Mouse (Mus musculus) kidney, postnatal 0 days (tissue): ENCODE data around the gene Tmcc3. TPM values are rescaled to one million over a fixed set of nuclear protein-coding genes. Genes with fewer than 3 reads are reported as not detected.

Experiments
- ATAC-seq: fragments of 200-750 bp; cut with Nextera tagmentation; replicated peaks from 2 replicates; pipeline ENCODE4 v1.8.0; 2017; ENCODE audit warnings: low read depth, moderate number of reproducible peaks, moderate TSS enrichment, moderate library complexity; ENCODE audit not compliant: low FRiP score
- DNase-seq: peaks from one replicate; pipeline ENCODE4 v3.0.0-alpha.2; 2016; ENCODE audit warnings: low spot score
- H3K27ac ChIP-seq: fragments of 300-500 bp; sonication (generic); 2 replicates; pipeline ENCODE4 v1.5.1; 2014; ENCODE audit warnings: mild to moderate bottlenecking
- H3K27me3 ChIP-seq: fragments of 300-500 bp; sonication (generic); 2 replicates; pipeline ENCODE4 v1.6.1; 2014; ENCODE audit warnings: low read length, mixed read lengths; ENCODE audit not compliant: insufficient read depth
- H3K36me3 ChIP-seq: fragments of 300-500 bp; sonication (generic); 2 replicates; pipeline ENCODE4 v1.6.1; 2014; ENCODE audit warnings: low read length, mixed read lengths; ENCODE audit not compliant: insufficient read depth
- H3K4me1 ChIP-seq: fragments of 300-500 bp; sonication (generic); replicated peaks from 2 replicates; pipeline ENCODE4 v1.6.1; 2014; ENCODE audit warnings: antibody characterized with exemption, low read length, mixed read lengths; ENCODE audit not compliant: insufficient read depth
- H3K4me2 ChIP-seq: fragments of 300-500 bp; sonication (generic); 2 replicates; pipeline ENCODE4 v1.6.1; 2014; ENCODE audit warnings: mild to moderate bottlenecking, low read length, moderate library complexity, mixed read lengths
- H3K4me3 ChIP-seq: fragments of 300-500 bp; sonication (generic); replicated peaks from 2 replicates; pipeline ENCODE4 v1.5.1; 2014; ENCODE audit warnings: low read depth, low read length
- H3K9ac ChIP-seq: fragments of 300-500 bp; sonication (generic); 2 replicates; pipeline ENCODE4 v1.6.1; 2014; ENCODE audit warnings: low read depth, low read length
- H3K9me3 ChIP-seq: fragments of 300-500 bp; sonication (generic); replicated peaks from 2 replicates; pipeline ENCODE4 v1.6.1; 2016; ENCODE audit warnings: low read length, inconsistent platforms, mixed read lengths
- CTCF ChIP-seq: IDR thresholded peaks from 2 replicates; pipeline ENCODE4 v1.5.1; 2016; ENCODE audit warnings: antibody characterized with exemption, low read depth, mild to moderate bottlenecking, moderate library complexity
- WGBS: fragments of 180-500 bp; shearing (Covaris S2); extraction: QIAGEN DNeasy Blood & Tissue Kit; methylation state at CpG from one replicate; pipeline ENCODE4 v1.1.7; 2014; 5-methylcytosine and 5-hydroxymethylcytosine counted together
- polyA plus RNA-seq: library from polyadenylated mRNA; unstranded; fragments of >200 nt; fragmentation: Nextera tagmentation; extraction: Ambion mirVana; gene quantifications from 2 replicates; pipeline ENCODE4 v1.2.1, GENCODE M21; 2015

The Tmcc3 gene
- polyA plus RNA-seq, 1 experiment from 2014 or later, result 7.9 TPM

GRCm38 (mm10) chr10:94450781-94451180 is 139.0 kb downstream of the Tmcc3 start:
- Histone ChIP-seq H3K36me3 (no peaks in the 10 kb centered on the region), H3K4me3 (no peak overlapping the region), H3K4me1 (no peaks in the 10 kb centered on the region; the same call in 1 of the 2 replicates), H3K4me2 (no peak overlapping the region), H3K27ac (no peak overlapping the region), H3K9ac (no peak overlapping the region), H3K27me3 (no peaks in the 10 kb centered on the region), H3K9me3 (no peaks in the 10 kb centered on the region)
- no peak for TF ChIP-seq CTCF
- 43% methylated on average over 8 of the region's 8 CpGs for WGBS
- DNase-seq, result peak; percentile 74
- no peak for ATAC-seq

GRCm38 (mm10) chr10:94457454-94457853 is 145.7 kb downstream of the Tmcc3 start:
- WGBS, result 73% methylated on average over 1 of the region's 1 CpGs
- Histone ChIP-seq H3K9ac (no peak overlapping the region), H3K27me3 (no peaks in the 10 kb centered on the region), H3K9me3 (no peaks in the 10 kb centered on the region), H3K4me2 (no peak overlapping the region), H3K4me1 (0 out of 2 replicates have a peak, but pooled peaks cover 8% of the 10 kb centered on the region), H3K27ac (no peak overlapping the region), H3K36me3 (no peaks in the 10 kb centered on the region), H3K4me3 (no peak overlapping the region)
- no peak for DNase-seq
- TF ChIP-seq CTCF, result no peak
- ATAC-seq, result no peak

GRCm38 (mm10) chr10:94458690-94459089 is 146.9 kb downstream of the Tmcc3 start:
- DNase-seq, result peak; percentile 85
- no peak overlapping the region for H3K4me3 ChIP-seq
- no peak; the same call in 1 of the 2 replicates for ATAC-seq
- TF ChIP-seq CTCF, result no peak
- H3K27me3 ChIP-seq, result no peaks in the 10 kb centered on the region
- no peak overlapping the region for H3K4me2 ChIP-seq
- no peak overlapping the region for H3K27ac ChIP-seq
- WGBS, result 22% methylated on average over 6 of the region's 6 CpGs
- H3K9ac ChIP-seq, result no peak overlapping the region
- peaks cover 8% of the 10 kb centered on the region; the same call in 1 of the 2 replicates for H3K4me1 ChIP-seq
- no peaks in the 10 kb centered on the region for H3K36me3 ChIP-seq
- H3K9me3 ChIP-seq, result no peaks in the 10 kb centered on the region

- WGBS, result 95% methylated on average over 3 of the region's 3 CpGs
- Histone ChIP-seq H3K4me1 (peaks cover 8% of the 10 kb centered on the region), H3K27ac (no peak overlapping the region), H3K9me3 (no peaks in the 10 kb centered on the region), H3K27me3 (no peaks in the 10 kb centered on the region), H3K4me2 (no peak overlapping the region), H3K36me3 (no peaks in the 10 kb centered on the region), H3K9ac (no peak overlapping the region), H3K4me3 (no peak overlapping the region)
- DNase-seq, result no peak
- peak; percentile 59 for TF ChIP-seq CTCF
- ATAC-seq, result no peak
Observed at GRCm38 (mm10) chr10:94461378-94461777, 149.6 kb downstream of the Tmcc3 start.

GRCm38 (mm10) chr10:94461871-94462270 is 150.1 kb downstream of the Tmcc3 start:
- WGBS, result 73% methylated on average over 8 of the region's 8 CpGs
- no peak overlapping the region for H3K4me2 ChIP-seq
- DNase-seq (no peak), ATAC-seq (no peak)
- peaks cover 8% of the 10 kb centered on the region for H3K4me1 ChIP-seq
- H3K36me3 ChIP-seq, result no peaks in the 10 kb centered on the region
- no peak for TF ChIP-seq CTCF
- no peak overlapping the region for H3K27ac ChIP-seq
- no peak overlapping the region for H3K9ac ChIP-seq
- H3K4me3 ChIP-seq, result no peak overlapping the region
- no peaks in the 10 kb centered on the region for H3K9me3 ChIP-seq
- H3K27me3 ChIP-seq, result no peaks in the 10 kb centered on the region

- 33% methylated on average over 15 of the region's 15 CpGs for WGBS
- no peaks in the 10 kb centered on the region for H3K27me3 ChIP-seq
- peaks cover 8% of the 10 kb centered on the region for H3K4me1 ChIP-seq
- peak overlapping the region; percentile 63 for H3K27ac ChIP-seq
- H3K36me3 ChIP-seq, result no peaks in the 10 kb centered on the region
- H3K4me2 ChIP-seq, result no peak overlapping the region
- DNase-seq (peak; percentile 89), ATAC-seq (peak; percentile 75)
- no peak for TF ChIP-seq CTCF
- H3K9ac ChIP-seq, result no peak overlapping the region
- no peak overlapping the region for H3K4me3 ChIP-seq
- no peaks in the 10 kb centered on the region for H3K9me3 ChIP-seq
Observed at GRCm38 (mm10) chr10:94462386-94463064, 150.8 kb downstream of the Tmcc3 start.
